Mouse (Mus musculus) bone marrow, adult 2 months (tissue): Measurements from ENCODE around the gene Bckdk. TPM values are rescaled to one million over a fixed set of nuclear protein-coding genes. Genes with fewer than 3 reads are reported as not detected.

Experiments
- H3K27ac ChIP-seq: fragments of 200-500 bp; 2 replicates; pipeline ENCODE4 v1.5.1; 2012; ENCODE audit warnings: low read depth, mild to moderate bottlenecking, control low read depth, inconsistent platforms, low read length; ENCODE audit not compliant: control insufficient read depth, poor library complexity, insufficient read depth
- H3K4me1 ChIP-seq: fragments of 200-500 bp; 2 replicates; pipeline ENCODE4 v1.6.1; 2011; ENCODE audit warnings: low read length; ENCODE audit not compliant: control insufficient read depth, insufficient read depth
- H3K4me3 ChIP-seq: fragments of 200-500 bp; replicated peaks from 2 replicates; pipeline ENCODE3; 2011; ENCODE audit warnings: mild to moderate bottlenecking, low read depth, low read length, control low read depth; ENCODE audit not compliant: control insufficient read depth
- CTCF ChIP-seq: fragments of 200-500 bp; IDR thresholded peaks from 2 replicates; pipeline ENCODE4 v1.5.1; 2011; ENCODE audit warnings: low read length, control low read depth; ENCODE audit not compliant: control insufficient read depth, insufficient read depth
- POLR2A ChIP-seq: fragments of 200-500 bp; IDR thresholded peaks from 2 replicates; pipeline ENCODE4 v1.6.1; 2011; ENCODE audit warnings: low read depth, mild to moderate bottlenecking, control low read depth, low read length, borderline replicate concordance; ENCODE audit not compliant: control insufficient read depth
- WGBS: fragments of 180-500 bp; shearing (Covaris S2); methylation state at CpG from one replicate; pipeline ENCODE4 v1.1.7; 2018; 5-methylcytosine and 5-hydroxymethylcytosine counted together
- polyA plus RNA-seq: library from polyadenylated mRNA; stranded (reverse); fragments of >200 nt; gene quantifications from 2 replicates; pipeline ENCODE4 v1.2.4, GENCODE M21; 2011; ENCODE audit warnings: low replicate concordance; ENCODE audit not compliant: missing spikeins, insufficient read depth, insufficient read length

The Bckdk gene
- polyA plus RNA-seq, 1 experiment: 66.8 TPM

- WGBS: under 1% methylated on average over 41 of the region's 41 CpGs
- no peaks in the 10 kb centered on the region for H3K4me1 ChIP-seq
- H3K27ac ChIP-seq: peak within 1 kb of the TSS; percentile 91
- peak within 1 kb of the TSS; percentile 92 for H3K4me3 ChIP-seq
- no peak for TF ChIP-seq CTCF
- TF ChIP-seq POLR2A: no peak
Measured at GRCm38 (mm10) chr7:127876041-127876466, 27.8 kb upstream of the Bckdk start, which contains the start of gene Zfp646. Zfp646 (plus strand) TSS chr7:127876221.

DNA sequence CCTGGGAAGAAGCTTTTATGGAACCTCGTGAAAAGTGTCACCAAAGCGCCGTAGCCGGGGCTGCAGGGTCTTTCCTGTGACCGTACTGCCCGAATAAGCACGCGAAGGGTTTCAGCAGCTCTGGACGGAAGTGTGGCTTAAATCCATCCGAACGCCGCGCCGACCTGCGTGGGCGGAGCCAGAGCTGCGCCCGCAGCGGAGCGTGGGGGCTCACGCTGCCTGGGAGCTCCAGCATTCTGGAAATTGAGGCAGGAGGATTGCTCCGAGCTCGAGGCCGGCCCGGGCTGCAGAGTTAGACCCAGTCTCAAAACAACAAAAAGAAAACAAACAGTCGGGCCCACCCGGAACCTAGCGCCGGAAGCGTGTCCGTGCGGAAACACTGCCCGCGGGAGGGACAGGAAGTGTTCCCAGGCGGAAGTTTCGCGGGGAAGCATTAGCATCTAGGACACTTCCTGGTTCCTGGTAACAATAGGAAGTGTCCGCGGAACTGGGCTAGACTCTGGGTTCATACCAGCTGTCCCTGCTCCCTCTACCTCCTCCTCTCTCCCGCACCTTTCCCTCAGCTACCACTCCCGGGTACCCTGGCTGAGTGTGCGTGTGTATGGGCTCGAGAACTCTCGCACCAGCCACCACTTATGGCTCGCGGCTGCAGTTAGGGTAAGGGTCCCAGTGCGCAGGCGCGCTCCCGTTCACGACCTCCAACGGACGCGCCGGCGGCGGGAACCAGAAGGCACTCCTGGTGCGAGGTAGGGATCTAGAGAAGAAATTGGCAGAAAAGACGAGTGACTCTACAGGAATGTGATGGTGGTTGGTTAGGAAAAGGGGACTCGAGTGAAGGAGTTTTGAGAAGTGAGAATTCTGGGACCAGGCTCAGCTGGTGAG lies 27.2 kb upstream of the Bckdk start, which contains the start of gene Zfp668:
TSS of gene Zfp668 (minus strand) at position 362 of the 882 bp plus-strand sequence.
- H3K4me3 ChIP-seq: peak within 1 kb of the TSS; percentile 92
- no peaks in the 10 kb centered on the region for H3K4me1 ChIP-seq
- peak within 1 kb of the TSS; percentile 91 for H3K27ac ChIP-seq
- WGBS: under 1% methylated on average over 60 of the region's 60 CpGs
- TF ChIP-seq CTCF (peak; percentile 5; the same call in 1 of the 2 replicates), POLR2A (peak; percentile 54; the same call in 1 of the 2 replicates)

DNA sequence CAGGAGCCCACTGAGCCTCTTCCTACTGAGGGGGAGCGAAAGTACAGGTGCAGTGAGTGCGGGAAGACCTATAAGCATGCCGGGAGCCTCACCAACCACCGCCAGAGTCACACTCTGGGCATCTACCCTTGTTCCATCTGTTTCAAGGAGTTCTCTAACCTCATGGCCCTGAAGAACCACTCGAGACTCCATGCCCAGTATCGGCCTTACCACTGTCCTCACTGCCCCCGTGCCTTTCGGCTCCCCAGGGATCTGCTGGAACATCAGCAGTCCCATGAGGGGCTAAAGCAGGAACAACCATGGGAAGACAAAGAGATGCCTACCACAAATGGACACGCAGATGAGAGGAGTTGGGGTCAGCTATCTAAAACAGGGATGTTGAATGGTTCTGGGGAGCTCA lies 24.6 kb upstream of the Bckdk start:
- H3K4me3 ChIP-seq: no peak overlapping the region
- H3K4me1 ChIP-seq: no peaks in the 10 kb centered on the region
- H3K27ac ChIP-seq: no peak overlapping the region
- TF ChIP-seq CTCF: no peak
- TF ChIP-seq POLR2A: no peak
- 95% methylated on average over 9 of the region's 9 CpGs for WGBS

GRCm38 (mm10) chr7:127880431-127880830 lies 23.5 kb upstream of the Bckdk start:
- H3K4me3 ChIP-seq: no peak overlapping the region
- TF ChIP-seq CTCF (no peak), POLR2A (no peak)
- no peak overlapping the region for H3K27ac ChIP-seq
- WGBS: 91% methylated on average over 12 of the region's 12 CpGs
- H3K4me1 ChIP-seq: no peaks in the 10 kb centered on the region

DNA sequence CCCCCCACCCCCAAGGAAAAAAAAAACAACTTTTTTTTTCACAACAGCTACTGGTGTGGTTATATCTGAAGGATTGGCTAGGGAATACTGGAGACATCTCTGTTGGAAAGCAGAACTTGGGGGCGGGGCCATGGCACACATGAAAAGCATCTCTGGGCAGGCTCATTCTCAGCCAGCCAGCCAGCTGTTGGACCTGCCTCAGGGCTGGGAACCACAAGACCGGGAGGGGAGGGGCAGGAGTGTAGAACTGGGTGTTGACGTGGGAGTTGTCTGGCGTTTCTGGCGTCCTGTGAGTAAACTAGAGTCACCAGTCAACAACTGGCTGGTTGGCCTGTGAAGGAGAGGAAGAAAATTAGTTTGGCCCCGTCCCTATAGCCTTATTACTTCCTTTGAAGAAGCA lies 17.9 kb upstream of the Bckdk start:
- H3K4me1 ChIP-seq: no peaks in the 10 kb centered on the region
- TF ChIP-seq POLR2A (no peak), CTCF (no peak)
- H3K27ac ChIP-seq: no peak overlapping the region
- H3K4me3 ChIP-seq: no peak overlapping the region
- 43% methylated on average over 6 of the region's 6 CpGs for WGBS

DNA sequence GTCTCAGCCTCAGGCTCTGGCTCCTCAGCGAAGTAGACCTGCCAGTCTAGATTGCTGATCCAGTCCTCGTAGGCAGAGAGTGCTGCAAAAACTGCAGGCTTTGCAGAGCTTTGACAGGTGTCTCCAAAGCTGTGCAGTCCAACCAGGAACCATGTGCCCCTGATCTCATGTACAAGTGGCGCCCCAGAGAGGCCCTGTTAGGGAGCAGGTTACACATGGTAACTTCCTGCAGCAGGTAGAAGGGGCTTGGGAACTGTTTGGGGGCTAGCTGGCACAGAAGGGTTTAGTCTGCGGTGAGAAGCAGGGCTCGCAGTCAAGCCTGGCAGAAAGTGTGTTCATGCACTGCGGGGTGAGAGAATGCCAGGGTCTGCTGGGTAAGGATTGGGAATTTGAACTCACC lies 17.3 kb upstream of the Bckdk start:
- no peak overlapping the region for H3K27ac ChIP-seq
- no peaks in the 10 kb centered on the region for H3K4me1 ChIP-seq
- TF ChIP-seq CTCF (no peak), POLR2A (no peak)
- WGBS: 90% methylated on average over 6 of the region's 6 CpGs
- H3K4me3 ChIP-seq: no peak overlapping the region

GRCm38 (mm10) chr7:127887191-127887590 lies 16.7 kb upstream of the Bckdk start:
- WGBS: 77% methylated on average over 8 of the region's 8 CpGs
- Histone ChIP-seq H3K4me3 (no peak overlapping the region), H3K4me1 (no peaks in the 10 kb centered on the region), H3K27ac (no peak overlapping the region)
- TF ChIP-seq POLR2A: no peak
- no peak for TF ChIP-seq CTCF

GRCm38 (mm10) chr7:127887781-127888180 lies 16.1 kb upstream of the Bckdk start:
- WGBS: 90% methylated on average over 3 of the region's 3 CpGs
- Histone ChIP-seq H3K4me1 (no peaks in the 10 kb centered on the region), H3K27ac (no peak overlapping the region), H3K4me3 (no peak overlapping the region)
- no peak for TF ChIP-seq CTCF
- no peak for TF ChIP-seq POLR2A

DNA sequence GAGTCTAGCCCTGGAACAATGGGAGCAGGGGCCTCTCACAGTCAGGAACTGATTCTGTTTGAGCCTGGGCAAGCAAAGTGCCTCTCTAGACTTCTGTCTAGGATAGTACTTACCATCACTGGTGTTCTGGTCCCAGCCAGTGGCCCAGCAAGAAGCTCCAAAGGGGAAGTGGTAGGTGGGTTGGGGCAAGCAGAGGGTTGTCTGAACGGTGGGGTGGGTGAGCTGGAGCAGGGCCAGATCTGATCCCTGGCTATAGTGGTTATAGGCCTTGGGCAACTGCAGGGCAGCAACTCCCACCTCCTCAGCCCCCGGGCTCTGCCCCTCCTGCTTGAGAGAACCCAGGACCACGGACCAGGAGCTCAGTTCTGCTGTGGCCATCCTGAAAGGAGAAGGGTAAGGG lies 15.1 kb upstream of the Bckdk start:
- Histone ChIP-seq H3K4me3 (no peak overlapping the region), H3K4me1 (no peaks in the 10 kb centered on the region), H3K27ac (no peak overlapping the region)
- TF ChIP-seq POLR2A (no peak), CTCF (no peak)
- WGBS: 14% methylated on average over 3 of the region's 3 CpGs
